Mouse (Mus musculus) layer of hippocampus, adult 9-10 months (tissue): ENCODE measurements around the gene Olfr193.
"Not testable (repeated sequence)": the region's sequence is repeated elsewhere in the genome, so short reads cannot be mapped to it uniquely, and the experiment has no call there.

Experiments used
- DNase-seq: peaks from one replicate; pipeline ENCODE4 v3.0.0; 2022; ENCODE audit warnings: low spot score

Gene Olfr193

GRCm38 (mm10) chr16:59111781-59112180 is at the start of gene Olfr193:
Gene Olfr193 (minus strand): TSS chr16:59111881.
- DNase-seq = no peak

GRCm38 (mm10) chr16:59151996-59152395 is 40.3 kb upstream of the Olfr193 start:
- DNase-seq = no peak

GRCm38 (mm10) chr16:59146746-59147145 is 35.1 kb upstream of the Olfr193 start, which contains the start of gene Olfr195:
Gene Olfr195 (plus strand): TSS chr16:59147046.
- no peak for DNase-seq

GRCm38 (mm10) chr16:59141105-59141504 is 29.4 kb upstream of the Olfr193 start:
- no peak for DNase-seq

GRCm38 (mm10) chr16:59130740-59131139 is 19.1 kb upstream of the Olfr193 start:
- DNase-seq = no peak

- DNase-seq = no peak
Observed at GRCm38 (mm10) chr16:59120969-59121368, 9.3 kb upstream of the Olfr193 start, which contains the start of gene Olfr194. Gene Olfr194 (minus strand): TSS chr16:59121069.

- not testable (repeated sequence) for DNase-seq
Observed at GRCm38 (mm10) chr16:59108522-59108921, 3.2 kb downstream of the Olfr193 start.

- no peak for DNase-seq
Observed at GRCm38 (mm10) chr16:59105312-59105711, 6.4 kb downstream of the Olfr193 start.

- DNase-seq = not testable (repeated sequence)
Observed at GRCm38 (mm10) chr16:59089722-59090121, 22.0 kb downstream of the Olfr193 start, which contains the start of gene Olfr191. Gene Olfr191 (minus strand): TSS chr16:59089822.

- DNase-seq = not testable (repeated sequence)
Observed at GRCm38 (mm10) chr16:59081113-59081512, 30.6 kb downstream of the Olfr193 start.

GRCm38 (mm10) chr16:59077905-59078304 is 33.8 kb downstream of the Olfr193 start, which contains the start of gene Olfr190:
Gene Olfr190 (minus strand): TSS chr16:59078005.
- no peak for DNase-seq

GRCm38 (mm10) chr16:59073520-59073919 is 38.2 kb downstream of the Olfr193 start:
- DNase-seq = no peak

GRCm38 (mm10) chr16:59071755-59072154 is 39.9 kb downstream of the Olfr193 start:
- DNase-seq = no peak

- not testable (repeated sequence) for DNase-seq
Observed at GRCm38 (mm10) chr16:59062411-59062810, 49.3 kb downstream of the Olfr193 start.
